Mouse (Mus musculus) embryonic facial prominence, embryonic 15.5 days (tissue): Measurements from ENCODE around the gene Rps7. TPM values are rescaled to one million over a fixed set of nuclear protein-coding genes. Genes with fewer than 3 reads are reported as not detected.

Experiments
- ATAC-seq: fragments of 200-750 bp; cut with Nextera tagmentation; 2 replicates; pipeline ENCODE4 v1.8.0; 2017; ENCODE audit warnings: low read depth, moderate TSS enrichment; ENCODE audit not compliant: insufficient number of reproducible peaks, low FRiP score, low TSS enrichment
- H3K27ac ChIP-seq: fragments of 300-500 bp; sonication (generic); replicated peaks from 2 replicates; pipeline ENCODE4 v1.5.1; 2015; ENCODE audit warnings: mild to moderate bottlenecking, inconsistent platforms
- H3K27me3 ChIP-seq: fragments of 300-500 bp; sonication (generic); 2 replicates; pipeline ENCODE4 v1.6.1; 2015; ENCODE audit warnings: inconsistent platforms
- H3K36me3 ChIP-seq: fragments of 300-500 bp; sonication (generic); 2 replicates; pipeline ENCODE4 v1.6.1; 2015; ENCODE audit warnings: mild to moderate bottlenecking, inconsistent platforms
- H3K4me1 ChIP-seq: fragments of 300-500 bp; sonication (generic); 2 replicates; pipeline ENCODE4 v1.6.1; 2015; ENCODE audit warnings: inconsistent platforms
- H3K4me2 ChIP-seq: fragments of 300-500 bp; sonication (generic); replicated peaks from 2 replicates; pipeline ENCODE4 v1.6.1; 2015; ENCODE audit warnings: mild to moderate bottlenecking, inconsistent platforms
- H3K4me3 ChIP-seq: fragments of 300-500 bp; sonication (generic); replicated peaks from 2 replicates; pipeline ENCODE4 v1.5.1; 2015; ENCODE audit warnings: mild to moderate bottlenecking, inconsistent platforms
- H3K9ac ChIP-seq: fragments of 300-500 bp; sonication (generic); 2 replicates; pipeline ENCODE4 v1.6.1; 2015; ENCODE audit warnings: inconsistent platforms
- H3K9me3 ChIP-seq: fragments of 300-500 bp; sonication (generic); replicated peaks from 2 replicates; pipeline ENCODE4 v1.6.1; 2016; ENCODE audit warnings: inconsistent platforms
- WGBS: fragments of 180-500 bp; shearing (Covaris S2); methylation state at CpG from one replicate; pipeline ENCODE4 v1.1.7; 2015; 5-methylcytosine and 5-hydroxymethylcytosine counted together
- microRNA-seq: library from miRNA; unstranded; fragments of <30 nt; microRNA quantifications from one replicate; pipeline ENCODE4, GENCODE M21; 2016; ENCODE audit warnings: borderline number of aligned reads
- polyA plus RNA-seq: library from polyadenylated mRNA; unstranded; fragments of >200 nt; fragmentation: Nextera tagmentation; extraction: Ambion mirVana; gene quantifications from 2 replicates; pipeline ENCODE4 v1.2.1, GENCODE M21; 2015

Rps7 gene
- polyA plus RNA-seq, 1 experiment from 2014 or later = 734 TPM

DNA sequence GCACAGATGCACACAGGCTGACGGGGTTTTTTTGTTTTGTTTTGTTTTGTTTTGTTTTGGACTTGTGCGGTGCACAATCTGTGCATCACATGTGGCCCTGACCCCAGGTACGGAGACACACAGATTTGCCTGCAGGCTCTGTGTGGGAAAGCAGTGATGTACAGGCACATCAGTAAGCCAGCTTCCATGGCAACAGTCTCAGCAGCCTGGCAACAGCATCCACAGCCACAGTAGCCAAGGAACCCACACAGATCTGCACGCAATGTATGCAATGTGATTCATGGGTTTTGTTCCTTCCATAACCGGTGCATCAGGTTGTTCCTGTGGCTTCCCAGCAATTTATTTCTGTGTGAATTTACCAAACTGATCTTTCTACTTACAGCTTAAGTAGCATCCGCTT, 47.8 kb downstream of the Rps7 start:
- Histone ChIP-seq H3K9ac (no peak overlapping the region), H3K4me2 (no peak overlapping the region), H3K27me3 (0 out of 2 replicates have a peak, but pooled peaks cover 2% of the 10 kb centered on the region), H3K27ac (no peak overlapping the region), H3K36me3 (no peaks in the 10 kb centered on the region), H3K4me3 (no peak overlapping the region), H3K9me3 (no peaks in the 10 kb centered on the region), H3K4me1 (peaks cover 6% of the 10 kb centered on the region; the same call in 1 of the 2 replicates)
- WGBS = 67% methylated on average over 6 of the region's 6 CpGs
- ATAC-seq = no peak

DNA sequence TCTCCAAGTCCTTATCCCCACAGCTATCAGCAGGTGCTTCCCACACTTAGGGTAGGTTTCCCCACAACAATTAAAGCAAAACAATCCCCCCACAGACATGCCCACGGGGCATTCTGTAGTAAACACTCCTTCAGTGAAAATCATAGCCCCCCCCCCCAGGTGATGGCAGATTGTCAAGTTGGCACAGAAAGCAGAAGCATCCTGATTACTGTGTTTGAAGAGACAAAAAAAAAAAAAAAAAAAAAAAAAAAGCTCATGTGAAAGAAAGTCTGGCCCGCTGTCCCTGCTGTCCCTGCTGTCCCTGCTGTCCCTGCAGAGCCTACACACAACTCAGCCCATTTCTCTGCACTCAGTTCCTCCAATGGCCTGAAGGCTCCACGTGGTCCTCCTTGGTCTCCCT, 51.7 kb downstream of the Rps7 start:
- Histone ChIP-seq H3K4me3 (no peak overlapping the region), H3K4me2 (no peak overlapping the region), H3K27me3 (0 out of 2 replicates have a peak, but pooled peaks cover 2% of the 10 kb centered on the region), H3K4me1 (no peaks in the 10 kb centered on the region), H3K36me3 (no peaks in the 10 kb centered on the region), H3K27ac (no peak overlapping the region), H3K9me3 (no peaks in the 10 kb centered on the region), H3K9ac (no peak overlapping the region)
- WGBS = 61% methylated on average over 3 of the region's 3 CpGs
- ATAC-seq = no peak

DNA sequence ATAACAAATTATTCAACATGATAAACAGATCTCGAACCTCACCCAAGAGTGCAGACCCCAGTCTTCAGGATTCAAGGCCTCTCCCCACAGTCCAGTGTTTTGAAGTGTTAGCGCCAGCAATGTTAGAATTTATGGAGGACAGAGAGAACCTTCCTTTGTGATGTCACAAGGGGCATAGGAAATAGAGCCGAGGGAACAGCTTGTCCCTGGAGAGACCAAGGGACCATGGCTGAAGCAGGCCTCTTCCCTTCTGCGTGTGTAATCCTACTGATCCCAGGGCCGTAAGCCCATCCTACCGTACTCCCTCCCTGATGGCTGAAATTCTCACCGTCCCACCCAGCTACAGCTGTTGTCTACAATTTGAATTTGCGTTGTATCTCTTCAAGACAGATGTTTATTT, 53.3 kb downstream of the Rps7 start, which contains the start of gene Allc:
Allc (minus strand) TSS at position 101 of the 400 bp plus-strand sequence.
- Histone ChIP-seq H3K9ac (no peak within 1 kb of the TSS), H3K9me3 (no peaks in the 10 kb centered on the region), H3K4me2 (no peak within 1 kb of the TSS), H3K27me3 (no peaks in the 10 kb centered on the region), H3K27ac (no peak within 1 kb of the TSS), H3K36me3 (no peaks in the 10 kb centered on the region), H3K4me3 (no peak within 1 kb of the TSS), H3K4me1 (no peaks in the 10 kb centered on the region)
- WGBS = 88% methylated on average over 8 of the region's 8 CpGs
- ATAC-seq = no peak

Small RNAs within 50 kb of the gene (microRNA-seq; reads per million reads assigned to microRNA genes)
- not detected for gene Mir6937

Other genes starting within 250 kb of the Rps7 start
- gene Dcdc2c, start 83.6 kb downstream of the Rps7 start, polyA plus RNA-seq = 0.15 TPM in 1 of 2 replicates, not detected in the other
- not detected in 2 replicates for gene Allc, start 53.4 kb downstream of the Rps7 start, polyA plus RNA-seq
- 0.15 and 0.37 TPM in 2 replicates for gene Colec11, start 12.6 kb downstream of the Rps7 start, polyA plus RNA-seq
- gene Rnaseh1, start 13.6 kb upstream of the Rps7 start, polyA plus RNA-seq = 30.3 and 32.2 TPM in 2 replicates
- gene Adi1, start 39.3 kb upstream of the Rps7 start, polyA plus RNA-seq = 63.0 and 73.3 TPM in 2 replicates
- gene Trappc12, start 114.5 kb upstream of the Rps7 start, polyA plus RNA-seq = 38.1 and 42.3 TPM in 2 replicates
- 31.5 and 31.6 TPM in 2 replicates for gene Eipr1, start 115.8 kb upstream of the Rps7 start, polyA plus RNA-seq